Mouse (Mus musculus) c-Kit-positive CD71-positive TER-119-negative erythroid progenitor cells, embryonic 14.5 days (primary cell): ENCODE measurements around the gene Kpnb1.

Experiments used
- DNase-seq: peaks from one replicate; pipeline ENCODE4 v3.0.0-alpha.2; 2013; ENCODE audit warnings: low read depth

Kpnb1 gene

DNA sequence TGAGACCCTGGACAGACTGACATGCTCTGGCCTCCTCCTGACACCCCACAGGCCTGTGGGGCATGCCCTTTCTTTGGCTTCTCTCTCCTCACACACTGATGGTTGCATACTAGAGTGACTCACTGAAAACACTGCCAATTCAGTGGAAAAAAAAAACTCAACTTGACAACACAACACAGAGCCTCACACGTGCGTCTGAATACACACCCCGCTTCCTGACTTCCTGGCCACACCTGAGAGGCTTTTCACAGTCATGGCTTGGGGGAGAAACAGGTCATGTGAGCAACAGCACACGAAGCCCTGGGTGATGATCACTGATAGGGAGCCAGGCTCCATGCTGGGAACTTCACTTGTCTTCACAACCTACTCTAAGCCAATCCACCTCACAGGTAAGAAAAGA, 46.9 kb downstream of the Kpnb1 start:
- DNase-seq: no peak

GRCm38 (mm10) chr11:97139256-97139655, 48.4 kb downstream of the Kpnb1 start:
- DNase-seq: no peak

DNA sequence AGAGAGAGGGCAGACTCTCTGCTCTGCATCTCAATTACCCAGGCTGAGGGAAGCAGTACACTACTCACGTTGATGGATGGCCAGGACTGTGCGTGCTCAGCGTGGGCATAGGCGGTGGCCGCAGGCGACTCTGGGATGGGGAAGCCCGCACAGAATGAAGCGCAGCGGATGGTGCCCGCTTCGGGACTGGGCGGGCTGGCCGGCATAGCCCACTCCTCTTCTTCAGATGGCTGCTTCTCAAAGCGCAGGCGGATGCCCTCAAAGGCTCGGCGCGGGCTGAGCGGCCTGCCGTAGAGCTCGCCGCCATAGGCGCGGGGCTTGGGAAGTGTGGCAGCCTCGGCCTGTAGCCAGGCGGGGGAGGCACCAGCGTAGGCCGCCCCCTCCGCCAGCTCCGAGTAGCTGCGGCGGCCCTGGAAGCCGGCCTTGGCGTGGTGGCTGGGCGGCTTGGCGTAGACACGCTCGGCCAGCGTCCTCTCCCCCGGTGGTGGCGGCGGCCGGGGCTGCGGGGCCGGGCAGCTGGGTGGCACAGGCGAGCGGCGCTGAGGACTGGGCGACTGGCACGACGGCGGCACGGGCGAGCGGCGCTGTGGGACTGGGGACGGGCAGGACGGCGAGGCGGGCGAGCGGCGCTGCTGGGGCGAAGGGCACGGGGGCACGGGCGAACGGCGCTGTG, 49.0 kb downstream of the Kpnb1 start:
- DNase-seq: no peak

- DNase-seq: no peak
These were observed 54.4 kb downstream of the Kpnb1 start for GRCm38 (mm10) chr11:97133270-97133669.

GRCm38 (mm10) chr11:97132185-97132584, 55.5 kb downstream of the Kpnb1 start:
- DNase-seq: no peak

DNA sequence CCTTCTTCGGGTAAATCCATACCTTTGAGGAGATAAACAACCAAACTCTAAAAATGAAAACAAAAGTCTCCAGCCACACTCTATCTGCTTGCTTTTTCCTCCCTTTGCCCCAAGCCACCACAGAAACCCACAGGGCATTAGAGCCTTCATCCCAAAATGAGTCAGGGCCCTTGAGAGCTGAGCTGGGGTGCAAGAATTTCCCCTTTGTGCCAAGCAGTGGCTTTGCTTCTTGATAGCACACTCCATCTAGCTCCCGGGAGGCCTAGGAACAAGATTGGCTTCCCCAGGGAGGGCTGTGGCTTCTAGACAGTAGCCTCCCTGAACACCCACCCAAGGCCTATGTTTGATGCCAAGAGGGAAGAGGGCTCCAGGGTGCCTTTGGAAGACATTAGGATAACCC, 56.0 kb downstream of the Kpnb1 start:
- no peak for DNase-seq

- no peak for DNase-seq
These were observed 57.4 kb downstream of the Kpnb1 start for GRCm38 (mm10) chr11:97130318-97130717.

DNA sequence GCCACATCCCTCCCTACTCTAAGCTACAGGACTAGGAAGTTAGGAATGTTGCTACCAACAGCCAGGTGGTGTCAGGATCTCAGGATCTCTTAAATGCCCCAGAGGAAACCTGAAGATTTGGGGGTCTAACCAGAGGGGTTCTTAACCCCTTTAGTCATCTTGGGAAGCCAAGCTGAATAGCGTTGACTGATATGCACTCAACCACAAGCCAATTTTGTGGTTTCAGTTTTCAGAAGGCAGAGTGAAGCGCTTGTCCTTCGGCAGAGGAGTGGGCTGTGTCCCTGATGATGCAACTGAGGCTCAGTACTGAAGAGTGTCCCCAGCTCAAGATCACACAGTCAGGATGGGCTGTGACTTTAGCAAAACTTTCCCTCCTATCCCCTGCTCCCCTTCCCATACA, 58.7 kb downstream of the Kpnb1 start:
- DNase-seq: no peak

- DNase-seq: no peak
These were observed 60.0 kb downstream of the Kpnb1 start for GRCm38 (mm10) chr11:97127470-97128223.

DNA sequence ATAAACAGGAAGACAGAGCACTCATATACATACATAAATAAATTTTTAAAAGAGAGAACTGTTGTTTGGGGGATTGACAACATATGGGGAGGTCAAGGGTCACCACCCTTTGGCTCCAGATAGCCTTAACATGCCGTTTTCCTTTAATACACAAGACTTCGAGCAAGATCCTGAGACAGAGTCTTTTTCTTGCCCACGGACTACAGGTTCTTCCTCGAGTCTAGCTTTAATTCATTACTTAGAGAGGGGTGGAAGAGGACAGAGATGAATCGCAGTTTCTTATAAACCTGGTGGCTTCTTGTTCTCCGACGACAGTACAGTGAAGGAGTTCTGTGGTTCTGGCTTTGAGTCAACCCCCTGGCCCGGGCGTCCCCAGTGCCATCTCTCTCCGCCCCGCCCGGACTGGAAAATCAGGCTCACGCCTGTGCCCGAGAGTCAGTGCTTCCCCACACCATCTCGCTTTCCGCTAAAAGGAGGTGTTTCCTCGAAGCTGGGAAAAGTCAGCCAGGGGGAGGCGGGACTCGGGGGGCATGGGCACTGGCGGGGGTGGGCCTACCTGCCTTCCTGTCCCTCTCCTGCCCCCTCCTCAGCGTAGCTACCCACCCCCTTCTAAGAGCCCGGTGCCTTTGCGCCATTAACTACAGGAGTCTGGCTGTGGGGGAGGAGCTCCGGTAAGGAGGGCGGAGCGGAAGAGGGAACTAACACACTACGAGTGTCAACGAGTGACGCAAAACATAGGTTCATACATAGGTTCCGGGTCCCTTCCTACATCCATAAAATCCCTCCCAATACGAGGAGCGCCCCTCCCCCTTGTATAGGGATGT, 60.8 kb downstream of the Kpnb1 start:
- peak; percentile 46 for DNase-seq

GRCm38 (mm10) chr11:97124266-97125036, 63.2 kb downstream of the Kpnb1 start:
- DNase-seq: no peak

DNA sequence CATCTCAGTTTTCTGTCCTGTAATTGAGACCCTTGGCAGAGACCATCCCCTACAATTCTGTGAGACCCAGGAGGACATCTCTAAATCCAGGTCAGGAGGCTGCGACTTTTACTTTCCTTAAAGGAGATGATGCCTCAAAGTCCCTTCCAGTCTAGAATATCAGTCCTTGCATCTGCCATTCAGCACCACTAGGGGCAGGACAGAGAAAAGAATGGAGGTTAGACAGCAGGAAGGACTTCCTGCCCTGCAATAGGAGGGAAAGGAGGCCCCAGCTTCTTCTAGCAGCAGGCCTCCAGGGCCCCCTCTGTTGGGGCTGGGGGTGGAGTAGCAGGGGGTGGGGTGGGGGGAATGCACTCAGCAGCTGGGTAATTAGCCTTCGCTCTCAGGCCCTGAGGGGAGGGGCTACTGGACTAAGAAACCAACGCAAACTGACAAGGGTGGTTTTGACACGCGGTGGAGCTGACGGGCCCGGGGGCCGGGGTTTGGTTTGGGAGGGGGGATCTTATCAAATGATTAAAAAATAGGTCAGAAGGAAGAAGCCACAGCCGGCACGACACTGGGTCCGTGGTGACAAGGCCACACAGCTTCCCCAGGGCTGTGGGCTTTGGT, 64.3 kb downstream of the Kpnb1 start:
- DNase-seq: no peak

- no peak for DNase-seq
These were observed 67.0 kb downstream of the Kpnb1 start for GRCm38 (mm10) chr11:97120641-97121040.

DNA sequence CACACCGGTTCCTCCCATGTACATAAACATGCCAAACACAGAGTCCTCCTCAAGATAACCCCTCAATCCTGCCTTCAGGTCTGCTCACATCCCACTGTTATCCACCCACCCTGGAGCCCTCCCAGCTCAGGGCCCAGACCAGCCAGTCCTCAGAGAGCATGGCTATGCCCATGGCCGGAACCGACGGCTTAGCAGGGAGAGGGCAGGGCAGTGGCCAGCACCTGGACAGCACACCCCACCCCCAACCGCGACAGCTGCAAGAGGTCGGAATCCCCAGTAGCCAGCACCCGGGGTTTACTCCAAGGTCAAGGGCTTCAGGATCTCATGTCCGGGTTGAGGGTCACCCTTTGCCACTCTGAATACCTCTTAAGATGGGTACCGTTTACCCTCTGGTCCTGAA, 67.5 kb downstream of the Kpnb1 start:
- DNase-seq: no peak

GRCm38 (mm10) chr11:97115797-97116196, 71.9 kb downstream of the Kpnb1 start:
- no peak for DNase-seq

DNA sequence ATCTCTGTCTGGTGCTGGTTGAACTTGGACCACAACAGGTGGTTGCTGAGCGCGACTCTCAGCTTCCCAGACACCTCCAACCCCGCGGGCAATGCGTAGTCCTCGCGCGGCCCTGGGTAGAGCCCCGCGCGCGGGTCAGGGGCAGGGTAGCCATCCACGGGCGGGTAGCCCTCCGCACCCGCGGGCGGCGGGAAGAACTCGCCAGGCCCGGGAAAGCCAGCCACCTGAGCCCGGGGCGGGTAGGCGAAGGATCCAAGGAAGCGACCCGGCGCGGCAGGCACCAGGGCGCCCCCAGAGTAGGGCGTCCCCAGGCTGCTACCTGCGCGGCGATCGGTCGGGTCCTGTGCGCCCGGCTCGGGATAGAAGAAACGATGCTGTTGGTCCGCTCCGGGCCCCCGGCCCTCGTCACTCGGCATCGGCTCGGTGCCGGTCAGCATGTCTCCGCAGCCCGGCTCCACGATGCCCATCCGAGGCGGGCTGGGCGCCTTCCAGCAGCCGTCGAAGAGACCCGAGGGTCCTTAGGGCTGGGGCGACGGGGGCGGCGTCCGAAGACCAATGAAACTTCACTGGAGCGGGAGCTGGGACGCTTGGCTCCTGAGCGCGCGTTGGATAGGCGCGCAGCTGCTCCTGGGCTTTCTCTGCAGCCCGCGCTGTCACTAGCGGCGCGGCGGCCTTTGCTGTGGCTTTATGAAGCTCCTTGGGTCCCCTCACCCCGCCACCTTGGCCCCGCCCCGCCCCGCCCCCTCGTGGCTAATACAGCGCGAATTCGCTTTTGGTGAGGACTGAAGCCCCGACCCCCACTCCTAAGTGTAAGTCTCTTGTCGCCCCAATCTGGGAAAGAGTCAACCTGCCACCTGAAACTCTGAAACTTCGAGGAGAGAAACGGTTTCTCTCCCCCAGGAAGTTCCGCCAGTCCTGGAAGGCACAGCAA, 72.7 kb downstream of the Kpnb1 start, which contains the start of gene Tbx21:
Tbx21 (minus strand) TSS at position 661 of the 931 bp plus-strand sequence.
- no peak for DNase-seq

GRCm38 (mm10) chr11:97112519-97113125, 75.1 kb downstream of the Kpnb1 start:
- no peak for DNase-seq
